Mouse (Mus musculus) embryonic facial prominence, embryonic 14.5 days (tissue): ENCODE measurements around the gene Nsdhl. TPM values are rescaled to one million over a fixed set of nuclear protein-coding genes. Genes with fewer than 3 reads are reported as not detected.

ENCODE experiments used
- ATAC-seq: fragments of 200-750 bp; cut with Nextera tagmentation; 2 replicates; pipeline ENCODE4 v1.8.0; 2017; ENCODE audit warnings: low read depth, moderate number of reproducible peaks, moderate TSS enrichment
- DNase-seq: peaks from one replicate; pipeline ENCODE4 v3.0.0-alpha.2; 2015; ENCODE audit warnings: low spot score
- H3K27ac ChIP-seq: fragments of 300-500 bp; sonication (generic); replicated peaks from 2 replicates; pipeline ENCODE4 v1.5.1; 2014; ENCODE audit warnings: low read depth, mild to moderate bottlenecking, low read length, moderate library complexity
- H3K27me3 ChIP-seq: fragments of 300-500 bp; sonication (generic); replicated peaks from 2 replicates; pipeline ENCODE4 v1.6.1; 2014; ENCODE audit warnings: low read length; ENCODE audit not compliant: control insufficient read depth, insufficient read depth
- H3K36me3 ChIP-seq: fragments of 300-500 bp; sonication (generic); 2 replicates; pipeline ENCODE4 v1.6.1; 2014; ENCODE audit warnings: low read length, mixed read lengths; ENCODE audit not compliant: control insufficient read depth, insufficient read depth
- H3K4me1 ChIP-seq: fragments of 300-500 bp; sonication (generic); 2 replicates; pipeline ENCODE4 v1.6.1; 2014; ENCODE audit warnings: antibody characterized with exemption, low read length; ENCODE audit not compliant: control insufficient read depth, insufficient read depth
- H3K4me2 ChIP-seq: fragments of 300-500 bp; sonication (generic); 2 replicates; pipeline ENCODE4 v1.6.1; 2014; ENCODE audit warnings: low read depth, mild to moderate bottlenecking, low read length, moderate library complexity, mixed read lengths
- H3K4me3 ChIP-seq: fragments of 300-500 bp; sonication (generic); 2 replicates; pipeline ENCODE4 v1.5.1; 2014; ENCODE audit warnings: low read depth, mild to moderate bottlenecking, low read length
- H3K9ac ChIP-seq: fragments of 300-500 bp; sonication (generic); 2 replicates; pipeline ENCODE4 v1.6.1; 2014; ENCODE audit warnings: low read depth, mild to moderate bottlenecking, low read length, moderate library complexity, mixed read lengths
- H3K9me3 ChIP-seq: fragments of 300-500 bp; sonication (generic); 2 replicates; pipeline ENCODE4 v1.6.1; 2016; ENCODE audit warnings: low read length; ENCODE audit not compliant: control insufficient read depth
- WGBS: fragments of 180-500 bp; shearing (Covaris S2); extraction: QIAGEN DNeasy Blood & Tissue Kit; methylation state at CpG from one replicate; pipeline ENCODE4 v1.1.7; 2014; 5-methylcytosine and 5-hydroxymethylcytosine counted together
- polyA plus RNA-seq: library from polyadenylated mRNA; unstranded; fragments of >200 nt; fragmentation: Nextera tagmentation; extraction: Ambion mirVana; gene quantifications from 2 replicates; pipeline ENCODE4 v1.2.1, GENCODE M21; 2014

Gene Nsdhl
- polyA plus RNA-seq, result 22.5 and 24.8 TPM in 2 replicates

- DNase-seq (peak; percentile 96), ATAC-seq (peak; percentile 99)
- no peaks in the 10 kb centered on the region for H3K9me3 ChIP-seq
- no peaks in the 10 kb centered on the region for H3K27me3 ChIP-seq
- peak within 1 kb of the TSS; percentile 63 for H3K9ac ChIP-seq
- H3K4me3 ChIP-seq, result peak within 1 kb of the TSS; percentile 56
- no peak within 1 kb of the TSS for H3K27ac ChIP-seq
- H3K4me2 ChIP-seq, result peak within 1 kb of the TSS; percentile 62
- 23% methylated on average over 30 of the region's 41 CpGs for WGBS
- H3K4me1 ChIP-seq, result no peaks in the 10 kb centered on the region
- no peaks in the 10 kb centered on the region for H3K36me3 ChIP-seq
Measured at GRCm38 (mm10) chrX:72917884-72918681, at the start of gene Nsdhl, which contains the start of gene Cetn2. TSS of gene Nsdhl (plus strand) at chrX:72918557. TSS of gene Cetn2 (minus strand) at chrX:72918411.

GRCm38 (mm10) chrX:72895388-72896054 is 22.8 kb upstream of the Nsdhl start:
- Histone ChIP-seq H3K9me3 (no peaks in the 10 kb centered on the region), H3K4me3 (no peak overlapping the region), H3K9ac (no peak overlapping the region), H3K36me3 (no peaks in the 10 kb centered on the region), H3K4me2 (no peak overlapping the region), H3K27ac (no peak overlapping the region), H3K27me3 (no peaks in the 10 kb centered on the region), H3K4me1 (no peaks in the 10 kb centered on the region)
- ATAC-seq, result peak; percentile 44; the same call in 1 of the 2 replicates
- no peak for DNase-seq
- WGBS, result 66% methylated on average over 5 of the region's 5 CpGs

- DNase-seq, result no peak
- WGBS, result 52% methylated on average over 1 of the region's 1 CpGs
- H3K9me3 ChIP-seq, result no peaks in the 10 kb centered on the region
- no peak overlapping the region for H3K9ac ChIP-seq
- no peak overlapping the region for H3K4me2 ChIP-seq
- no peaks in the 10 kb centered on the region for H3K27me3 ChIP-seq
- no peak overlapping the region for H3K4me3 ChIP-seq
- no peak for ATAC-seq
- H3K4me1 ChIP-seq, result no peaks in the 10 kb centered on the region
- no peaks in the 10 kb centered on the region for H3K36me3 ChIP-seq
- no peak overlapping the region for H3K27ac ChIP-seq
Measured at GRCm38 (mm10) chrX:72896055-72896437, 22.3 kb upstream of the Nsdhl start.

- Histone ChIP-seq H3K27ac (no peak overlapping the region), H3K4me2 (no peak overlapping the region), H3K4me3 (no peak overlapping the region), H3K9ac (no peak overlapping the region), H3K4me1 (no peaks in the 10 kb centered on the region), H3K36me3 (no peaks in the 10 kb centered on the region), H3K27me3 (no peaks in the 10 kb centered on the region), H3K9me3 (no peaks in the 10 kb centered on the region)
- no peak for DNase-seq
- ATAC-seq, result no peak
- WGBS, result 32% methylated on average over 1 of the region's 1 CpGs
Measured at GRCm38 (mm10) chrX:72902530-72902929, 15.8 kb upstream of the Nsdhl start.

- WGBS, result 73% methylated on average over 6 of the region's 6 CpGs
- no peak overlapping the region for H3K9ac ChIP-seq
- no peak for ATAC-seq
Measured at GRCm38 (mm10) chrX:72907619-72908403, 10.5 kb upstream of the Nsdhl start.

GRCm38 (mm10) chrX:72908404-72908741 is 10.0 kb upstream of the Nsdhl start:
- Histone ChIP-seq H3K9me3 (no peaks in the 10 kb centered on the region), H3K4me1 (no peaks in the 10 kb centered on the region), H3K36me3 (no peaks in the 10 kb centered on the region), H3K4me2 (no peak overlapping the region), H3K27me3 (no peaks in the 10 kb centered on the region), H3K27ac (no peak overlapping the region), H3K4me3 (no peak overlapping the region), H3K9ac (no peak overlapping the region)
- 15% methylated on average over 2 of the region's 2 CpGs for WGBS
- ATAC-seq (no peak), DNase-seq (peak; percentile 69)

More at GRCm38 (mm10) chrX:72907619-72908403, 10.5 kb upstream of the Nsdhl start:
- H3K4me2 ChIP-seq, result no peak overlapping the region
- no peak overlapping the region for H3K4me3 ChIP-seq
- no peaks in the 10 kb centered on the region for H3K36me3 ChIP-seq
- no peak overlapping the region for H3K27ac ChIP-seq
- no peak for DNase-seq
- no peaks in the 10 kb centered on the region for H3K4me1 ChIP-seq
- no peaks in the 10 kb centered on the region for H3K9me3 ChIP-seq
- no peaks in the 10 kb centered on the region for H3K27me3 ChIP-seq

GRCm38 (mm10) chrX:72911611-72912010 is 6.7 kb upstream of the Nsdhl start:
- ATAC-seq, result no peak

GRCm38 (mm10) chrX:72918682-72919059 is 314 bp downstream of the Nsdhl start:
- no peak for DNase-seq
- peak overlapping the region; percentile 56 for H3K9ac ChIP-seq
- H3K27ac ChIP-seq, result no peak overlapping the region
- no peaks in the 10 kb centered on the region for H3K4me1 ChIP-seq
- peak overlapping the region; percentile 62 for H3K4me2 ChIP-seq
- no peaks in the 10 kb centered on the region for H3K27me3 ChIP-seq
- ATAC-seq, result no peak; the same call in 1 of the 2 replicates
- no peaks in the 10 kb centered on the region for H3K9me3 ChIP-seq
- peak overlapping the region; percentile 56 for H3K4me3 ChIP-seq
- H3K36me3 ChIP-seq, result no peaks in the 10 kb centered on the region
- WGBS, result 14% methylated on average over 6 of the region's 6 CpGs

More at GRCm38 (mm10) chrX:72911611-72912010, 6.7 kb upstream of the Nsdhl start:
- Histone ChIP-seq H3K4me1 (no peaks in the 10 kb centered on the region), H3K27ac (no peak overlapping the region), H3K4me2 (no peak overlapping the region), H3K9me3 (no peaks in the 10 kb centered on the region), H3K9ac (no peak overlapping the region), H3K36me3 (no peaks in the 10 kb centered on the region), H3K27me3 (no peaks in the 10 kb centered on the region), H3K4me3 (no peak overlapping the region)
- WGBS, result no CpG with 5 or more reads among the region's 1 CpGs
- DNase-seq, result no peak
